Mouse (Mus musculus): ENCODE data around the gene Lrrc57. TPM values are rescaled to one million over a fixed set of nuclear protein-coding genes. Genes with fewer than 3 reads are reported as not detected.
"Not testable (repeated sequence)": the region's sequence is repeated elsewhere in the genome, so short reads cannot be mapped to it uniquely, and the experiment has no call there.

Lrrc57 gene
- polyA plus RNA-seq, 1 experiment from 2014 or later, result 26.0 TPM

- H3K9ac ChIP-seq (replicated peaks; ENCODE audit: low read length), result no peak overlapping the region
- ATAC-seq (replicated peaks; ENCODE audit: insufficient number of reproducible peaks, low FRiP score, low TSS enrichment, low read depth) (no peak), DNase-seq (ENCODE audit: low spot score) (no peak)
- H3K9me3 ChIP-seq (replicated peaks; ENCODE audit: control insufficient read depth, low read length), result no peaks in the 10 kb centered on the region
- no peak overlapping the region for H3K4me3 ChIP-seq (ENCODE audit: low read depth, low read length)
- 89% methylated on average over 2 of the region's 2 CpGs for WGBS
- no peak overlapping the region for H3K4me2 ChIP-seq (ENCODE audit: low read depth, low read length)
- H3K27me3 ChIP-seq (ENCODE audit: control insufficient read depth, insufficient read depth, low read length), result no peaks in the 10 kb centered on the region
- no peaks in the 10 kb centered on the region for H3K4me1 ChIP-seq (ENCODE audit: control insufficient read depth, insufficient read depth, low read length)
- no peak overlapping the region for H3K27ac ChIP-seq (replicated peaks; ENCODE audit: low read depth, low read length)
- H3K36me3 ChIP-seq (replicated peaks; ENCODE audit: control insufficient read depth, insufficient read depth, low read depth, low read length), result no peaks in the 10 kb centered on the region
Observed at GRCm38 (mm10) chr2:120565363-120565762, 44.0 kb downstream of the Lrrc57 start.

DNA sequence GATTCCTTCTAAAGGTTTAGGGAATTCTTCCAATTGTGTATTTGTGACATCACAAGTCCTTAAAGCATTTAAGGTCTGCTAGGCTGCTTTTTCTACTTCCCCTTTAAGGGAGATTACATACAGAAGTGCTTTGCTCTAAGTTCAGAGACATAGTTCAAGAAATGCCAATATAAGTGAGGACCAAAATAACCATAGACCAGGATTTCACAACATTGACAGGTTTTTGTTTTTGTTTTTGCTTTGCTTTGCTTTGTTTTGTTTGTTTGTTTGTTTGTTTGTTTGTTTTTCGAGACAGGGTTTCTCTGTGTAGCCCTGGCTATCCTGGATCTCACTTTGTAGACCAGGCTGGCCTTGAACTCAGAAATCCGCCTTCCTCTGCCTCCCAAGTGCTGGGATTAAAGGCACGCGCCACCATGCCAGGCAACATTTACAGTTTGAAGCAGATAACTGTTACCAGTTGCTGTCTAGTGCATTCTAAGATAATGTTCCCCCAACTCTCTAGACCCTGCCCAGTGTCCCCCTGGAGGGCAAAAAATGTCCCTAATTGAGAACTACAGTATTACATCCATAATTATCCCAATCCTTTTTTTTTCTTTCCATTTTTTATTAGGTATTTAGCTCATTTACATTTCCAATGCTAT is 44.7 kb downstream of the Lrrc57 start:
- 92% methylated on average over 4 of the region's 4 CpGs for WGBS
- not testable (repeated sequence) for H3K27me3 ChIP-seq (ENCODE audit: control insufficient read depth, insufficient read depth, low read length); H3K36me3 ChIP-seq (replicated peaks; ENCODE audit: control insufficient read depth, insufficient read depth, low read depth, low read length); H3K4me1 ChIP-seq (ENCODE audit: control insufficient read depth, insufficient read depth, low read length); ATAC-seq (replicated peaks; ENCODE audit: insufficient number of reproducible peaks, low FRiP score, low TSS enrichment, low read depth); H3K4me2 ChIP-seq (ENCODE audit: low read depth, low read length); DNase-seq (ENCODE audit: low spot score); H3K4me3 ChIP-seq (ENCODE audit: low read depth, low read length); H3K27ac ChIP-seq (replicated peaks; ENCODE audit: low read depth, low read length); H3K9ac ChIP-seq (replicated peaks; ENCODE audit: low read length); H3K9me3 ChIP-seq (replicated peaks; ENCODE audit: control insufficient read depth, low read length)

- ATAC-seq (replicated peaks; ENCODE audit: insufficient number of reproducible peaks, low FRiP score, low TSS enrichment, low read depth) (peak; percentile 86), DNase-seq (ENCODE audit: low spot score) (peak; percentile 93)
- Histone ChIP-seq H3K36me3 (replicated peaks; ENCODE audit: control insufficient read depth, insufficient read depth, low read depth, low read length) (no peaks in the 10 kb centered on the region), H3K27ac (replicated peaks; ENCODE audit: low read depth, low read length) (peak within 1 kb of the TSS; percentile 59; the same call in 1 of the 2 replicates), H3K27me3 (ENCODE audit: control insufficient read depth, insufficient read depth, low read length) (no peaks in the 10 kb centered on the region), H3K9ac (replicated peaks; ENCODE audit: low read length) (peak within 1 kb of the TSS; percentile 95), H3K4me2 (ENCODE audit: low read depth, low read length) (peak within 1 kb of the TSS; percentile 68), H3K9me3 (replicated peaks; ENCODE audit: control insufficient read depth, low read length) (no peaks in the 10 kb centered on the region), H3K4me1 (ENCODE audit: control insufficient read depth, insufficient read depth, low read length) (no peaks in the 10 kb centered on the region), H3K4me3 (ENCODE audit: low read depth, low read length) (peak within 1 kb of the TSS; percentile 90)
- under 1% methylated on average over 49 of the region's 50 CpGs for WGBS
Observed at GRCm38 (mm10) chr2:120563235-120563990, 45.9 kb downstream of the Lrrc57 start, which contains the start of gene Zfp106. TSS of gene Zfp106 (minus strand) at chr2:120563843.

DNA sequence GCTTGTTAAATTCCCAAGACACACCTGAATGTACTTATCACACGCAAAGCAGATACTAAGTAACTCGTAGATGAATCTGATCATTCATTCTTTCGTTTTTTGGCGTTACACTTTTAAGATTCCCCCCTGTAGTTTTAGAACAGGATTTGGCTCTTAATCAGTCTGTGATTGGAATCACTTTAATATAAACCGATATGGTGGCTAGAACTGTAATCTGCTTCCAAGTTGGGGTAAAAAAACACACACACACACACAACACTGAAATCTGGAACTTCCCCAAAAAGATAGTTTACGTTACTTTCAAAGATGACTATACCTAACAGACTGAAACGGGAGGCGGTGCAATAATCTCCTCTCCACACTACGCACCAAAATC is 46.5 kb downstream of the Lrrc57 start:
- peak overlapping the region; percentile 68 for H3K4me2 ChIP-seq (ENCODE audit: low read depth, low read length)
- H3K27me3 ChIP-seq (ENCODE audit: control insufficient read depth, insufficient read depth, low read length), result no peaks in the 10 kb centered on the region
- H3K27ac ChIP-seq (replicated peaks; ENCODE audit: low read depth, low read length), result no peak overlapping the region
- no peaks in the 10 kb centered on the region for H3K36me3 ChIP-seq (replicated peaks; ENCODE audit: control insufficient read depth, insufficient read depth, low read depth, low read length)
- H3K9me3 ChIP-seq (replicated peaks; ENCODE audit: control insufficient read depth, low read length), result no peaks in the 10 kb centered on the region
- ATAC-seq (replicated peaks; ENCODE audit: insufficient number of reproducible peaks, low FRiP score, low TSS enrichment, low read depth), result no peak
- H3K9ac ChIP-seq (replicated peaks; ENCODE audit: low read length), result peak overlapping the region; percentile 95
- DNase-seq (ENCODE audit: low spot score), result no peak
- H3K4me1 ChIP-seq (ENCODE audit: control insufficient read depth, insufficient read depth, low read length), result no peaks in the 10 kb centered on the region
- peak overlapping the region; percentile 90 for H3K4me3 ChIP-seq (ENCODE audit: low read depth, low read length)
- WGBS, result 25% methylated on average over 9 of the region's 9 CpGs

DNA sequence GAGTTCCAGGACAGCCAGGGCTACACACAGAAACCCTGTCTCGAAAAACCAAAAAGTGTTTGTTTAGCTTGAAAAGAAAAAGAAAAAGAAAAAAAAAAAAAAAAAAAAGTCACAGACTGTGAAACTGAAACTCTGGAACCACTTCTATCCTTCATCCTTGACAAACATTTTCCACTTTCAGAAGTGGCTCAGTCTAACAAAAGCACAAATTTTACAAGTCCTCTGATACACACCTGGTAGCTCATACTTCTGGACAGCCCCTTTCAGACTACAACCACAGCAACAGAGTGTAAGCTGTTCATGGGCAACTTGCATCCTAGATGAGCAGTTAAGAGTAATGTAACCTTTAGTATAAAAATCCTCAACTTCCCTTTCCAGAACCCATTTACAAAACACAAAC is 47.8 kb downstream of the Lrrc57 start:
- Histone ChIP-seq H3K36me3 (replicated peaks; ENCODE audit: control insufficient read depth, insufficient read depth, low read depth, low read length) (no peaks in the 10 kb centered on the region), H3K9ac (replicated peaks; ENCODE audit: low read length) (no peak overlapping the region), H3K9me3 (replicated peaks; ENCODE audit: control insufficient read depth, low read length) (no peaks in the 10 kb centered on the region), H3K27ac (replicated peaks; ENCODE audit: low read depth, low read length) (no peak overlapping the region), H3K4me3 (ENCODE audit: low read depth, low read length) (no peak overlapping the region), H3K4me2 (ENCODE audit: low read depth, low read length) (no peak overlapping the region), H3K27me3 (ENCODE audit: control insufficient read depth, insufficient read depth, low read length) (no peaks in the 10 kb centered on the region), H3K4me1 (ENCODE audit: control insufficient read depth, insufficient read depth, low read length) (no peaks in the 10 kb centered on the region)
- ATAC-seq (replicated peaks; ENCODE audit: insufficient number of reproducible peaks, low FRiP score, low TSS enrichment, low read depth) (no peak), DNase-seq (ENCODE audit: low spot score) (no peak)
- WGBS, result 96% methylated on average over 1 of the region's 1 CpGs

DNA sequence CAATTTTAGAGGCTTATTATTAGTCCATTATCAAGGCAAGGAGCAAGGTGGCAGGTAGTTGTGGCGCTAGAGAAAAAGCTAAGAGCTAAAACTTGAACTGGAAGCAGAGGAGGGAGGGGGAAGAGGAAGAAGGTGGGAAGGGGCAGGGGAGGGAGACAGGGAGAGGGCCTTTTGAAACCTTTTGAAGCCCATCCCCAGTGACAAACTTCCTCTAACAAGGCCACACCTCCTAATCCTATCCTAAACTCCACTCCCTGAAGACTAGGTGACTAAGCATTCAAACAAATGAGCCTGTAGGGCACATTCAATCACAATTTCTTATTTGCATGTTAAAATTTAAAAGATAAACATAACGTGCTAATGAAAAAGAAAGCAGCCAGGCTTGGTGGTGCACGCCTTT is 50.5 kb downstream of the Lrrc57 start:
- H3K9ac ChIP-seq (replicated peaks; ENCODE audit: low read length), result no peak overlapping the region
- WGBS, result 85% methylated on average over 3 of the region's 3 CpGs
- H3K4me1 ChIP-seq (ENCODE audit: control insufficient read depth, insufficient read depth, low read length), result no peaks in the 10 kb centered on the region
- ATAC-seq (replicated peaks; ENCODE audit: insufficient number of reproducible peaks, low FRiP score, low TSS enrichment, low read depth) (no peak), DNase-seq (ENCODE audit: low spot score) (no peak)
- no peak overlapping the region for H3K4me3 ChIP-seq (ENCODE audit: low read depth, low read length)
- no peaks in the 10 kb centered on the region for H3K36me3 ChIP-seq (replicated peaks; ENCODE audit: control insufficient read depth, insufficient read depth, low read depth, low read length)
- no peak overlapping the region for H3K27ac ChIP-seq (replicated peaks; ENCODE audit: low read depth, low read length)
- no peaks in the 10 kb centered on the region for H3K27me3 ChIP-seq (ENCODE audit: control insufficient read depth, insufficient read depth, low read length)
- H3K9me3 ChIP-seq (replicated peaks; ENCODE audit: control insufficient read depth, low read length), result no peaks in the 10 kb centered on the region
- no peak overlapping the region for H3K4me2 ChIP-seq (ENCODE audit: low read depth, low read length)

- Histone ChIP-seq H3K4me1 (ENCODE audit: control insufficient read depth, insufficient read depth, low read length) (no peaks in the 10 kb centered on the region), H3K27me3 (ENCODE audit: control insufficient read depth, insufficient read depth, low read length) (no peaks in the 10 kb centered on the region), H3K27ac (replicated peaks; ENCODE audit: low read depth, low read length) (no peak overlapping the region), H3K4me3 (ENCODE audit: low read depth, low read length) (no peak overlapping the region), H3K4me2 (ENCODE audit: low read depth, low read length) (no peak overlapping the region), H3K36me3 (replicated peaks; ENCODE audit: control insufficient read depth, insufficient read depth, low read depth, low read length) (peaks cover 4% of the 10 kb centered on the region), H3K9ac (replicated peaks; ENCODE audit: low read length) (no peak overlapping the region), H3K9me3 (replicated peaks; ENCODE audit: control insufficient read depth, low read length) (no peaks in the 10 kb centered on the region)
- 87% methylated on average over 3 of the region's 3 CpGs for WGBS
- DNase-seq (ENCODE audit: low spot score), result no peak
- no peak for ATAC-seq (replicated peaks; ENCODE audit: insufficient number of reproducible peaks, low FRiP score, low TSS enrichment, low read depth)
Observed at GRCm38 (mm10) chr2:120556868-120557267, 52.5 kb downstream of the Lrrc57 start.
